ENCODE assay signal across 8 mouse cellular contexts in genomic region chr2:18027448-18028139, GRCm38 (mm10). TPM values are rescaled to one million over a fixed set of nuclear protein-coding genes. Genes with fewer than 3 reads are reported as not detected.
A peak's percentile ranks its signal among the peaks of the same experiment; 100 is the strongest.
DNase-seq lines count a peak whose midpoint lies in the region; TF ChIP-seq lines count a peak whose summit lies in the region.

No protein-coding gene starts in this region.

- peak overlapping the region; percentile 91 for H3K4me3 ChIP-seq in gastrocnemius, adult 2 months
- peak overlapping the region; percentile 99 for H3K4me3 ChIP-seq in megakaryocyte, embryonic 14.5 days (replicated peaks)

- H3K36me3 ChIP-seq in megakaryocyte, embryonic 14.5 days (replicated peaks; ENCODE audit: low read length), result no peaks in the 10 kb centered on the region

- peak; percentile 98 for DNase-seq in WW6 (ENCODE audit: low read depth, low spot score)
- DNase-seq in cerebellum, postnatal 4 days (ENCODE audit: low spot score in 2 of 2), result peak; percentile 89 to 97
- DNase-seq in gastrocnemius, adult 2 months, result peak; percentile 95
- peak; percentile 94 for DNase-seq in hindlimb bud, embryonic 11.5 days (ENCODE audit: extremely low spot score, low read depth, low spot score)
- peak; percentile 88 to 89 for DNase-seq in left cerebral cortex, adult 8-10 months (ENCODE audit: low spot score in 2 of 2)
- DNase-seq in right cerebral cortex, postnatal 10 days (ENCODE audit: low spot score in 2 of 2), result peak; percentile 94 to 95
- DNase-seq in urinary bladder, postnatal 25 days (ENCODE audit: low spot score), result peak; percentile 95

- no peak; the same call in 1 of the 2 replicates for TF ChIP-seq CTCF in gastrocnemius, adult 2 months (IDR thresholded peaks at IDR 0.05)

- H3K9me3 ChIP-seq in megakaryocyte, embryonic 14.5 days, result no peaks in the 10 kb centered on the region

- peaks cover 43% of the 10 kb centered on the region for H3K4me1 ChIP-seq in megakaryocyte, embryonic 14.5 days

- peak overlapping the region; percentile 88 for H3K27ac ChIP-seq in gastrocnemius, adult 2 months

- intact Hi-C loops in gastrocnemius, adult 2 months (cut with DNase I), result loop anchor here (1.0 to 10.0 kb wide), 7 partner anchors 40 to 1250 kb away; partner anchors contain the start of gene Spag6

- peaks cover 56% of the 10 kb centered on the region for H3K27me3 ChIP-seq in megakaryocyte, embryonic 14.5 days (replicated peaks)

RNA-seq across cellular contexts. Expression of gene A930004D18Rik, which starts 9.9 kb away (rescaled TPM):
- under 1 TPM; 0.20 to 0.59 TPM for total RNA-seq in gastrocnemius, adult 2 months (2021)
- 1 to 10 TPM; 1.8 to 3.5 (median 2.2) TPM for total RNA-seq in left cerebral cortex, adult 8-10 months (2022)
- 0.12 and 1.7 TPM in 2 replicates for polyA plus RNA-seq in megakaryocyte, embryonic 14.5 days (2012; ENCODE audit: insufficient read depth, low replicate concordance)

RNA-seq across cellular contexts. Expression of gene Skida1, which starts 21.3 kb away (rescaled TPM):
- total RNA-seq in gastrocnemius, adult 2 months (2021), result under 1 TPM; 0.14 to 0.46 TPM
- 10 to 100 TPM in 1 of 4 experiments, 1 to 10 TPM in 3; 7.9 to 10.6 (median 8.5) TPM for total RNA-seq in left cerebral cortex, adult 8-10 months (2022)
- polyA plus RNA-seq in megakaryocyte, embryonic 14.5 days (2012; ENCODE audit: insufficient read depth, low replicate concordance), result 0.04 and 1.8 TPM in 2 replicates

RNA-seq across cellular contexts. Expression of gene Mllt10, which starts 27.4 kb away (rescaled TPM):
- 10 to 100 TPM; 24.0 to 24.1 TPM for total RNA-seq in gastrocnemius, adult 2 months (2021)
- 10 to 100 TPM; 53.3 to 62.7 (median 56.5) TPM for total RNA-seq in left cerebral cortex, adult 8-10 months (2022)
- 5.1 and 28.3 TPM in 2 replicates for polyA plus RNA-seq in megakaryocyte, embryonic 14.5 days (2012; ENCODE audit: insufficient read depth, low replicate concordance)

RNA-seq across cellular contexts. Expression of gene H2al2a, which starts 30.8 kb away (rescaled TPM):
- total RNA-seq in gastrocnemius, adult 2 months (2021), result not detected
- not detected for total RNA-seq in left cerebral cortex, adult 8-10 months (2022)
- not detected in 2 replicates for polyA plus RNA-seq in megakaryocyte, embryonic 14.5 days (2012; ENCODE audit: insufficient read depth, low replicate concordance)

Comparison
In these comparisons a context has a peak if more than half of its experiments do, and no peak if none do; other contexts are left out.
1. Peak in every context shown above with its lines: DNase-seq, H3K4me3 ChIP-seq and H3K27ac ChIP-seq.
2. RNA of gene Skida1, which starts 21.3 kb away (total RNA-seq): 7.9 to 10.6 TPM in left cerebral cortex, adult 8-10 months; 0.14 to 0.46 TPM in gastrocnemius, adult 2 months; every median in the first group is over 4 times any median in the second.